Mouse (Mus musculus): ENCODE data around the gene Lgals3.

DNA sequence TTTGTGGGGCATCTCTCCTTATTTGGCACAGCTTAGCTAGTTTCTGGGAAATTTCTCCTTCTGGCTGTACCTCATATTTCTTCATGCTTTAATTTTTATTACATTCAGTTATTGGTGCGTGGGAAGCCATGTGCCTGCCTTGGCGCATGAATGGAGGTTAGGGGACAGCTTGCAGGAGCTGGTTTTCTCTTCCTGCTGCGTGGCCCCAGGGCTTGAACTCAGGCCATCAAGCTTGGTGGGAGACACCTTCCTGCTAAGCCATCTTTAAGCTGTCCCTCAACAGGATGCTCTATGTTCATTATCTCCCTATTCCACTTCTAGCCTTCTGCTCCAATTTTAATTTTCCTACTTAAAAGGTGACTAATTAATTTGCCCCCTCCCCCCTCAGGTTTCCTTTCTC, 3.2 kb downstream of the Lgals3 start:
- TF ChIP-seq ZC3H11A (IDR thresholded peaks at IDR 0.05; ENCODE audit: borderline replicate concordance, low read depth, low read length) (no peak), HCFC1 (IDR thresholded peaks at IDR 0.05; ENCODE audit: borderline replicate concordance, insufficient read depth, low read length) (no peak), ZNF384 (IDR thresholded peaks at IDR 0.05; ENCODE audit: low read depth, low read length) (no peak), MAFK (IDR thresholded peaks at IDR 0.05; ENCODE audit: insufficient read depth, low read depth, low read length) (no peak)

Measured in ES-E14 (cell line).